Mouse (Mus musculus): ENCODE measurements around the gene Ssbp3.

DNA sequence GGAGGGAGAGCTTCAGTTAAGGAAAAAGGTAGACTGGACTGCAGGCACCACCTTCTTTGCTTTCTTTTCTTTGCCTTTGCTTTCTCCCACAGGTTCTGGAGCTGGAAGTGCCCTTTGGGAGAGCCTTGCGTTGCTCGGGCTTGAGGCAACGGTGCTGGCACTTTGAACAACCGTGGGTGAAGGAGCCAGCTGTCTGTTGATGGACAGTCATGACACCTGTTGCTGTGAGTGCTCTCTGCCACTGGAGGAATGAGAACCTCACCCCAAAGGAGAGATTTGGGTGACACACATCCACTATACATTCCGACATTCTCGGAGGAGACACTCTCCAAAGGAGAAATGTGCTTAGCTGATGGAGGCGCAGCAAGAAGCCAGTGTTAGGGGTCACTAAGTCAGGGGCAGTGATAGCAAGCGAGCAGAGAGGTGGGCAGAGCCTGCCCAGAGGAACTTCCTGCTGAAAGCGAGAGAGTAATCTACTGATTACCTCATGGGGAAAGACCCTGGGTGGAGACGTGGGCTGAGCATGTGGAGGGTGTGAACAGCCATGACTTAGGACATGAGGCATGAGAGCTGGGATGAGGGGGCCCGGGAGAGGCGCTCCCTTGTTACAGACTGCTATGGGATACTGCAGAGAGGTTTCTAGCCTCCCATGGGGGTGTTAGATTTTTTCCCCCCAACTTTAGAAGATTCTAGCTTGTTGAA lies 41.6 kb upstream of the Ssbp3 start:
- TF ChIP-seq CTCF (IDR thresholded peaks at IDR 0.05; ENCODE audit: extremely low read depth, insufficient read depth, low read length), result no peak
- no peak for TF ChIP-seq POLR2A (IDR thresholded peaks at IDR 0.05; ENCODE audit: extremely low read depth, insufficient read depth, low read length)

All from cortical plate, adult 2 months (tissue).